Mouse (Mus musculus) forebrain, embryonic 15.5 days (tissue): ENCODE results near the gene Lsm2. TPM values are rescaled to one million over a fixed set of nuclear protein-coding genes. Genes with fewer than 3 reads are reported as not detected.
"Not testable (repeated sequence)": the region's sequence is repeated elsewhere in the genome, so short reads cannot be mapped to it uniquely, and the experiment has no call there.

ENCODE experiments used
- ATAC-seq: fragments of 200-750 bp; cut with Nextera tagmentation; replicated peaks from 2 replicates; pipeline ENCODE4 v1.8.0; 2017; ENCODE audit warnings: mild to moderate bottlenecking, moderate TSS enrichment, moderate library complexity
- H3K27ac ChIP-seq: fragments of 300-500 bp; sonication (generic); replicated peaks from 2 replicates; pipeline ENCODE4 v1.5.1; 2015; ENCODE audit warnings: mild to moderate bottlenecking, inconsistent platforms
- H3K27me3 ChIP-seq: fragments of 300-500 bp; sonication (generic); 2 replicates; pipeline ENCODE4 v1.6.1; 2015; ENCODE audit warnings: inconsistent platforms
- H3K36me3 ChIP-seq: fragments of 300-500 bp; sonication (generic); 2 replicates; pipeline ENCODE4 v1.6.1; 2015; ENCODE audit warnings: mild to moderate bottlenecking, inconsistent platforms
- H3K4me1 ChIP-seq: fragments of 300-500 bp; sonication (generic); 2 replicates; pipeline ENCODE4 v1.6.1; 2015; ENCODE audit warnings: inconsistent platforms
- H3K4me2 ChIP-seq: fragments of 300-500 bp; sonication (generic); replicated peaks from 2 replicates; pipeline ENCODE4 v1.6.1; 2015; ENCODE audit warnings: mild to moderate bottlenecking, inconsistent platforms
- H3K4me3 ChIP-seq: fragments of 300-500 bp; sonication (generic); 2 replicates; pipeline ENCODE4 v1.5.1; 2015; ENCODE audit warnings: mild to moderate bottlenecking, inconsistent platforms
- H3K9ac ChIP-seq: fragments of 300-500 bp; sonication (generic); replicated peaks from 2 replicates; pipeline ENCODE4 v1.6.1; 2015; ENCODE audit warnings: mild to moderate bottlenecking, inconsistent platforms
- H3K9me3 ChIP-seq: fragments of 300-500 bp; sonication (generic); 2 replicates; pipeline ENCODE4 v1.6.1; 2016; ENCODE audit warnings: inconsistent platforms
- WGBS: fragments of 180-500 bp; shearing (Covaris S2); methylation state at CpG from one replicate; pipeline ENCODE4 v1.1.7; 2015; ENCODE audit warnings: mixed read lengths; 5-methylcytosine and 5-hydroxymethylcytosine counted together
- polyA plus RNA-seq: library from polyadenylated mRNA; unstranded; fragments of >200 nt; fragmentation: Nextera tagmentation; extraction: Ambion mirVana; gene quantifications from 2 replicates; pipeline ENCODE4 v1.2.1, GENCODE M21; 2015

Gene Lsm2
- polyA plus RNA-seq, 1 experiment from 2014 or later, result 132 TPM

DNA sequence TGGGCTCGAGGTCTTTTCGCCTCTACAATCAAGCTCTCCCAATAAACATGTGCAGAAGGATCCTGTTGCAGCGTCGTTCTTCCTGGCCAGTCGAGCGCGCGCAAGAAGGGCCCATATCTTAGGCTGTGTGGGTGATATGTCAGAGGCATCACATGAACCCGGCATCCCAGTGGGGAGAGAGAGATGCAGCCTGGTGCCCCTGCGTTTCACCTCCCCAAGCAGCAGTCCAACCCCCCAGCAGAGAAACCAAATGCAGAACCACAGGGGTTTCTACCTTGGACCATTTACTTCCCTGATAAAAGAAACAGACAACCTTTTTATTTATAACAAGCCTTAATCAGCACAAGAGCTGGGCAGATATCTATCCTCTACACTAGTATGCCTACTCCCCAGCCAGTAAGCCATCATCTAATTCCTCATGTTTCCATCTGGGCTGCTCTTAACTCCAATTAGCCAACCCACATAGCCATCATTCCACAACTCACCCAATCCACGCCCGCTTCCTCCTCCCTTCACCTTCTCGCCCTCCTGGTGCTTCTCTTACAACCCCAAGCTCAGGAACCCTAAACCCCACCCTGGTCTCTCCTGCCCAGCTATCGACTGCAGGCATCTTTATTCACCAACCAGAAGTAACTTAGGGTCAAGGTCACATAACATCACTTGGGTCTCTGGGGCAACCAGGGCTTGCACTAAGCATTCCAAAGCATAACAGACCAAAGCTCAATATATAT is 14.9 kb downstream of the Lsm2 start:
- ATAC-seq, result no peak
- 93% methylated on average over 13 of the region's 14 CpGs for WGBS
- no peaks in the 10 kb centered on the region; the same call in 1 of the 2 replicates for H3K36me3 ChIP-seq
- peaks cover 18% of the 10 kb centered on the region for H3K4me1 ChIP-seq
- H3K9me3 ChIP-seq, result no peaks in the 10 kb centered on the region
- no peak overlapping the region for H3K27ac ChIP-seq
- H3K9ac ChIP-seq, result no peak overlapping the region
- no peak overlapping the region for H3K4me3 ChIP-seq
- H3K4me2 ChIP-seq, result no peak overlapping the region
- H3K27me3 ChIP-seq, result no peaks in the 10 kb centered on the region

DNA sequence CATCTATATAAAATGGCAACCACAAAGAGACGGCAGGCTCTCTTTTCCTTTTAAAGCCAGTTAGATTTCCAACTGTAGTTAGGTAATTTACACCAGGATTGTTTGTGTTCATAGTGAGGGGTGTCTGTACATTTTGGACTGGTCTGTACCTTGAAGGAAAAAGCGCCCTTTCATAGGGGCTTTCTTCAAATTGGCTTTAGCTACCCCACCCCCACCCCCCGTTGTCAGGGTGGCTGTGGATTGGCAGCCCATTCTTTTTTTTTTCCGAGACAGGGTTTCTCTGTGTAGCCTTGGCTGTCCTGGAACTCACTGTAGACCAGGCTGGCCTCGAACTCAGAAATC is 15.5 kb downstream of the Lsm2 start:
- Histone ChIP-seq H3K27ac (no peak overlapping the region), H3K4me3 (no peak overlapping the region), H3K9ac (no peak overlapping the region), H3K4me2 (no peak overlapping the region; the same call in 1 of the 2 replicates), H3K9me3 (no peaks in the 10 kb centered on the region), H3K27me3 (no peaks in the 10 kb centered on the region), H3K36me3 (no peaks in the 10 kb centered on the region), H3K4me1 (peaks cover 24% of the 10 kb centered on the region)
- 86% methylated on average over 5 of the region's 5 CpGs for WGBS
- ATAC-seq, result no peak

DNA sequence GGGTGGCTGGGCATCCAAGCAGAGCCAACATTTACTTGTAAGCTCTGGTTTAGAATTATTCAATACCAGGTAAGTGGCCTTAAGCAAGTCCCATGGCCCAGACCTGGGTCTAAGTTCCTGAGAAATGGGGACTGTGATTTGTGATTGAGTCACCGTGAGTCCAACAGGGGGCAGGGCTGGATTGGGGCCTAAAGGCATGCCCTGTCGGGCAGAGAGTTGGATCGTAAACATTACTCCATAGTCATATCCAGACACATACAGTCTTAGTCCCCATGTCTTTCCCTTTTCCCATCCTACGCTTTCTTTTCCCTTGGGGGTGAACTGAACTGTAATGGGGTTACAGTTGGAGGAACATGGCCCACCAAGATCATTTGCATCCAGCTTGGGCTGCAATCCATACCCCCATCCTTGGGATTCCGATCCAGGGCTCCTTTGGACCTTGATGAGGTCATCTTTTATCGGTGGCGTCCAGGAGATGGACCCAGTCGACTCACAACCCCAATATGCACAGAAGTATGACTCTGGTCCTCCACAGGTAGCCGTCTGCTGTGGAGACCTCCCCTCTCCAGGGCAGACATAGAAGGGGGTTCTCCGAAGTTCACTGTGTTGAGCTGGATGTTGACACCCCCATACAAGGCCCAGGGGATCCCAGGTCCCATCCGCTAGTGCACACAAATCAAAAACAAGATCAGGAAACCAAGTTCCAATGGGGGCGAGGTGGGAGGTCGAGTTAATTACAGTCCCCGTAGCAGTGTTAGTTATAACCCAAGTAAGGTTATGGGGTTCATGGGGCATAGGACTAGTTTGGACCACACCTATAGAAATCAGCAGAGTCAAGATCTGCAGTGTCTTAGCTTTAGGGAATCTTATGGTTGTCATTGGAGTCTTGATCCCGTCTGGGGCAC is 17.1 kb downstream of the Lsm2 start:
- H3K4me1 ChIP-seq, result peaks cover 38% of the 10 kb centered on the region
- no peak overlapping the region for H3K9ac ChIP-seq
- no peak overlapping the region for H3K27ac ChIP-seq
- peak overlapping the region; percentile 97; the same call in 1 of the 2 replicates for H3K4me2 ChIP-seq
- peak overlapping the region; percentile 32; the same call in 1 of the 2 replicates for H3K4me3 ChIP-seq
- ATAC-seq, result no peak
- no peaks in the 10 kb centered on the region for H3K27me3 ChIP-seq
- no peaks in the 10 kb centered on the region for H3K36me3 ChIP-seq
- WGBS, result 93% methylated on average over 15 of the region's 15 CpGs
- H3K9me3 ChIP-seq, result no peaks in the 10 kb centered on the region

DNA sequence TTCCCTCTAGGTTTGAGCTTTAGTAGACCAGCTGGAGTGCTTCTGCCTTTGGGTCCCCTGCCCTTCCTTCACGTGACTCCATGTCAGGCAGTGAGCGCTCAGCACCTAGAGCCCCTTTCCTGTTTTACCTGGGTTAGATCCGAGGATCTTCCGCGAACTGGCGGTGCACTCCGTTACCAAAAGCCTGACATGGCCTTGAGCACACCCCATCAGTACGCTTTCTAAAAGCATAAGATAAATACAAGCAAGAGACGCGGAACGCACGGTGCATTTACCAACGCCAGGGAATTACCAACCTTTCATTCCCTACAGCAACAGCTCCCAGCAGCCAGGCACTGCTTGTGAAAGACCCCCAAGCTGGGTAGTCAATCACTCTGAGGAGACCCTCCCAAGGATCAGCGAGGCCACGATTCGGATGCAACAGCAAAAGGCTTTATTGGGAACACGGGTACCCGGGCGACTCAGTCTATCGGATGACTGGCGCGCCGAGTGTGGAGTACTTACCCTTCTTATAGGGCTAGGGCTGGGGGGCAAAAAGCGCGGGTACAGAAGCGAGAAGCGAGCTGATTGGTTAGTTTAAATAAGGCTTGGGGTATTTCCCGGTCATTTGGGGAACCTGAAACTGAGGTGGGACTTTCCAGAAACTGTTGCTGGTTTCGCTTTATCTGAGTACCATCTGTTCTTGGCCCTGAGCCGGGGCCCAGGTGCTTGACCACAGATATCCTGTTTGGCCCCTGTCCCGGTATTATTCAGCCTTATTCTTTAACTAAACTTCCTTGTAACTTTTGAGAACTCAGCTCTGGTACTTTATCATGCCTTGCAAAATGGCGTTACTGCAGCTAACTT is 18.4 kb downstream of the Lsm2 start:
- not testable (repeated sequence) for H3K9me3 ChIP-seq, H3K27me3 ChIP-seq, ATAC-seq
- H3K4me2 ChIP-seq, result peak overlapping the region; percentile 97
- H3K9ac ChIP-seq, result peak overlapping the region; percentile 89
- H3K4me1 ChIP-seq, result peaks cover 38% of the 10 kb centered on the region
- peaks cover 13% of the 10 kb centered on the region for H3K36me3 ChIP-seq
- WGBS, result 22% methylated on average over 30 of the region's 32 CpGs
- H3K4me3 ChIP-seq, result peak overlapping the region; percentile 79
- peak overlapping the region; percentile 98 for H3K27ac ChIP-seq

DNA sequence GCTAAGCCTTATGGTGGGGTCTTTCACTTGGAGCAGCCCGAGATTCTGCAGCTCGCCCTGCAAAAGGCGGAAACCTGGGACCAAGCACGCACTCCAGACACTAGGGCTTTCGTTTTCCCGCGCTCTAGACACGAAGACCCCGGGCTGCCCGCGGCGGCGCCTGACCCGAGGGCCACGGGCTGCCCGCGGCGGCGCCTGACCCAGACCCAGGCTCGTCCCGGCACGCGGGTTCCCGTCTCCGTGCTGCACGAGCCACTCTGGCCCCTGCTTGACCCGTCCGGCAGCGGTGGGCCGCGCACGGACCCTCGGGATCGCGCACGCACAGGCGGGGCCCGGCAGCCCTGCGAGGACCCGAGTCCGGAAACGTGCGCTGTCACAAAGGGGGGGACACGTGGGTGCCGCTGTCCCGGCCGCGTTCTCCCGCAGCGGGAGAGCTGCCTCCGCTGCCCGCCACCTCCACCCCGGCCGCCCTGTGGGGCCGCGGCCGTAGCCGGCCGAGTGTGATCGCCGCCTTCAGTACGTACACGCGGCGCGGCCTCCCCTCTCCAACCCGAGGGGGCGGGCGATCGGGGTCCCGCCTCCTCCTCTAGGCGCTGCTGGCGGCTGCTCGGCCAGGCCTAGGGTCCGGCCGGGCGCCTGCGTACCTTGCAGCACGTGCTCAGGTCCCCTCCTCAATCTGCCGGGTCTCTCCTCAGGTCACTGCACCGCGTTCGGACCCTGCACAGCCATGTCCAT is 19.2 kb downstream of the Lsm2 start, which contains the start of gene Vars:
Vars (plus strand) TSS at position 271 of the 735 bp plus-strand sequence.
- Histone ChIP-seq H3K4me1 (peaks cover 38% of the 10 kb centered on the region), H3K9me3 (no peaks in the 10 kb centered on the region), H3K4me3 (peak within 1 kb of the TSS; percentile 79), H3K27me3 (no peaks in the 10 kb centered on the region), H3K4me2 (peak within 1 kb of the TSS; percentile 97), H3K36me3 (peaks cover 21% of the 10 kb centered on the region), H3K9ac (peak within 1 kb of the TSS; percentile 89), H3K27ac (peak within 1 kb of the TSS; percentile 98)
- WGBS, result under 1% methylated on average over 67 of the region's 83 CpGs
- peak; percentile 92 for ATAC-seq

DNA sequence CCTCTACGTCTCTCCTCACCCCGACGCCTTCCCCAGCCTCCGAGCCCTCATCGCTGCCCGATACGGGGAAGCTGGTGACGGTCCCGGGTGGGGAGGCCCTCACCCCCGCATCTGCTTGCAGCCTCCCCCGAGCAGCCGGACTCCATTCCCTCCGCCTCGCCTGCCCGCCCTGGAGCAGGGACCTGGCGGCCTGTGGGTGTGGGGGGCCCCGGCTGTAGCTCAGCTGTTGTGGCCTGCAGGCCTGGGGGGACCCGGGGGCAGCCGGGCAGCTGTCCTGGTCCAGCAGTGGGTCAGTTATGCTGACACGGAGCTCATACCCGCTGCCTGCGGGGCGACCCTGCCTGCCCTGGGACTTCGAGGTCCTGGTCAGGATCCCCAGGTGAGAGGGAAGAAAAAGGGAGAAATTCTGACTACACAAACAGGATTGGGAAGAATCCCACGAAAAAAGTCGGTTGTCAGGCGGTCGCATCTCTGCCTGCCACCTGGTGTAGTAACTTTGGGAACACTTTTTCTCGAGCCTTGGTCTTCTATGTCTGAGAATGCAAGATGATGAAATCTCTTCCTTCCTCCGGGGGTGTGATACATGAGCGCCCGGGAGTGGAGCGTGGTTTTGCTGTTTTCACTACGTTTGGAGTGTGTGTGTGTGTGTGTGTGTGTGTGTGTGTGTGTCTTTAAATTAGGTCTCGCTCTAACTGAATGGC is 19.9 kb downstream of the Lsm2 start:
- Histone ChIP-seq H3K27me3 (no peaks in the 10 kb centered on the region), H3K4me1 (peaks cover 38% of the 10 kb centered on the region), H3K36me3 (peaks cover 26% of the 10 kb centered on the region)

DNA sequence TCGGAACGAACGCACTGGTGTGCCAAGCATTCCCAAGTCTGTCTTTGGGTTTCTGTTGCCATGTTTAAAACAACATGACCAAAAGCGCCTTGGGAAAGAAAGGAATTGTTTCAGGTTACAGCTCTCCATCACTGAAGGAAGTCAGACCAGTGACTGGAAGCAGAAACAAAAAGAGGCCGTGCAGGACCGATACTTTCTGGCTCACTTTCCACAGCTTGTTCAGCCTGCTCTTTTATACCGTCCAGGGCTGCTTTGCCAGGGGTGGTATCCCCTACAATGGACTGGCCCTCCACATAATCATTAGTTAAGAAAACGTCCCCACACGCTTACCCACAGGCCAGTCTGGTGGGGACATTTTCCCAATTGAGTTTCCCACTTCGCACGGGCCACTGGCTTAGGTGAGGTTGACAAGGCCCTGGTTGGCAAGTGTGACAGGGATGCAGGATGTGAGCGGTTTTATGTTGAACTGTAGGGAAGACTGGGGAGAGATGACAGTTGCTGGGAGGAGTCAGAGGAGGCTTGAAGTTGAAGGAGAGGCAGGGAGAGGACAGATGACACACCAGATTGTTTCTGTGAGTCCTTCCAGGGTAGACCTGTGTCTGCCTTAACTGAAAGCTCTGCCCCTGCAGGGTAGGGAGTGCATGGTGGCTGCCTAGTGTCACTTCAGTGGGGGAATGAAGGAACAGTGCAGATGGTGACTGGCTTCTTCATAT is 20.6 kb downstream of the Lsm2 start:
- H3K4me1 ChIP-seq, result peaks cover 38% of the 10 kb centered on the region
- peak overlapping the region; percentile 98 for H3K27ac ChIP-seq
- no peak for ATAC-seq
- H3K4me3 ChIP-seq, result peak overlapping the region; percentile 79
- no peaks in the 10 kb centered on the region for H3K9me3 ChIP-seq
- H3K4me2 ChIP-seq, result peak overlapping the region; percentile 97
- H3K9ac ChIP-seq, result peak overlapping the region; percentile 89
- H3K27me3 ChIP-seq, result no peaks in the 10 kb centered on the region
- H3K36me3 ChIP-seq, result peaks cover 32% of the 10 kb centered on the region
- WGBS, result 5% methylated on average over 12 of the region's 12 CpGs

More for the DNA sequence above, 19.9 kb downstream of the Lsm2 start:
- peak overlapping the region; percentile 89 for H3K9ac ChIP-seq
- H3K27ac ChIP-seq, result peak overlapping the region; percentile 98
- WGBS, result under 1% methylated on average over 35 of the region's 35 CpGs
- no peaks in the 10 kb centered on the region for H3K9me3 ChIP-seq
- peak overlapping the region; percentile 79 for H3K4me3 ChIP-seq
- ATAC-seq, result peak; percentile 6; the same call in 1 of the 2 replicates
- peak overlapping the region; percentile 97 for H3K4me2 ChIP-seq

DNA sequence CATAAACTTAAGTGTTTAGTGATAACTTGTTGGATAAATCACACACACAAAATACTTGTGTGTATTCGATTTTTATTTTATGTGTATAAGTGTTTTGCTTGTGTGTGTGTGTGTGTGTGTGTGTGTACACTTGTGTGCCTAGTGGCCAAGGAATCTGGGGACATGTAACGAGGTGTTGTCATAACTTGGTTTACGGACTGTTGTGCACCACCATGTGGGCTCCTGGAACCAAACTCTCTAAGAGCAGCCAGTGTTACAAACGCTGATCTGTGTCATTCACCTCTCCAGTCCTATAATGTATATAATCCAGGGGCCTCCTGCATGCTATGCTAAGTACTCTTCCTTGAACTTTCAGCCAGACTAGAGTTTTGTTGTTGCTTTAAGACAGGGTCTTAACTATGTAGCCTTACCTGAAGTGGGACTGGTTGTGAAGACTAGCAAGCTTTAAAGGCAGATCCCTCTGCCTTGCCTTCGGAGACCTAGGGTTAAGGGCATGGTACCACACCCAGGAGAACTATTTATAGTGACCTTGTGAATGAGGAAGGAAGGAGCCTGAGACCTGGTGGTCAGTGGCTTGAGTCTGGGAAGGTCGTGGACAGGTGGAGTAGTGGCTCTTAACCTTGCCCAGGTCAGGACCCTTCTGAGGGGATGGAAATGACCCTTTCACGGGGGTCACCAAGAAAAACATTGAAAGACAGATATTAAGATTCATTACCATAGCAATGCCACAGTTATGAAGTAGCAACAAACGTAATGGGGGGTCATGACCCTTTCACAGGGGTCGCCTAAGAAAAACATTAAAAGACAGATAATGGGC is 21.6 kb downstream of the Lsm2 start:
- H3K27ac ChIP-seq, result no peak overlapping the region
- no peak overlapping the region for H3K4me3 ChIP-seq
- ATAC-seq, result no peak
- peaks cover 38% of the 10 kb centered on the region for H3K4me1 ChIP-seq
- H3K9ac ChIP-seq, result peak overlapping the region; percentile 2; the same call in 1 of the 2 replicates
- peak overlapping the region; percentile 97 for H3K4me2 ChIP-seq
- H3K36me3 ChIP-seq, result peaks cover 40% of the 10 kb centered on the region
- no peaks in the 10 kb centered on the region for H3K27me3 ChIP-seq
- no peaks in the 10 kb centered on the region for H3K9me3 ChIP-seq
- WGBS, result 76% methylated on average over 9 of the region's 9 CpGs

DNA sequence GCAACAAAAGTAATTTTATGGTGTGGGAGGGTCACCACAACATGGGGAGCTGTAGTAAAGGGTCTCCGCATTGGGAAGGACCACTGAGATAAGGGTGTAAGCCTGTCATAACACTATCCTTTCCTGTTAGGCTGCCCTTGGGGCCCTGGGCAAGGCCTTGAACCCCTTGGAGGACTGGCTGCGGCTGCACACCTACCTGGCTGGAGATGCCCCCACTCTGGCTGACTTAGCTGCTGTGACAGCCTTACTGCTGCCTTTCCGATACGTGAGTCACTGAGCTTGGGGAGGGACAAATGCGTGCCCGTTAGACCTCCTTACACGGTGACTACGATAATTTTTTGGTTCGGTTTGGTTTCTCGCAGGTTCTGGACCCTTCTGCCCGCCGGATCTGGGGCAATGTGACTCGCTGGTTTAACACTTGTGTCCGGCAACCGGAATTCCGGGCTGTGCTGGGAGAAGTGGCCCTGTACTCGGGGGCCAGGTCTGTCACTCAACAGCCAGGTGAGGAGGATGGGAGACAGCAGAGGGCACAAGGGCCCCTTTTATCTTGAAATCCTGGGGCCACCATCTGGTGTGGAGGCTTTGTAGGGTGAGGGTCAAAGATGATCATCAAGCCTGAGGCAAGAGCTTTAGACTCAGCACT is 22.5 kb downstream of the Lsm2 start:
- no peaks in the 10 kb centered on the region for H3K27me3 ChIP-seq

More for the DNA sequence above, 22.5 kb downstream of the Lsm2 start:
- Histone ChIP-seq H3K4me3 (no peak overlapping the region), H3K36me3 (peaks cover 50% of the 10 kb centered on the region), H3K4me1 (peaks cover 30% of the 10 kb centered on the region), H3K9ac (no peak overlapping the region), H3K4me2 (no peak overlapping the region), H3K27ac (no peak overlapping the region), H3K9me3 (no peaks in the 10 kb centered on the region)
- ATAC-seq, result no peak
- WGBS, result 94% methylated on average over 17 of the region's 17 CpGs
